In the genomic region with DNA sequence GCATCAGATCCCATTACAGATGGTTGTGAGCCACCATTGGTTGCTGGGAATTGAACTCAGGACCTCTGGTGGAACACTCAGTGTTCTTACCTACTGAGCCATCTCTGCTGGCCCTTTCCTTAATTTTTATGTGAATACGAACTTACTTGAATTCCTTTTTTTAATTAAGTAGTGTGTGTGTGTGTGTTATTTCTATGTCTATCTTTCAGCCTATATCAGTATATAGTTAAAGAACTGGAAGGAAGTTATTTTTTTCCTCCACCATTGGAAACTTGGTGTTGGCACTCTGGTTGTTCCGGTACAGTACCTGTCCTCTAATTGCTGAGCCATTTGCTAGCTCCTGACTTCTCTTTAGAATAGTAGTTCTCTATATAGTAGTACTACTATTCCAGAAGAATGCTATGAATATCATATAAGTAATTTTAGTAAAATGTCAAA, we compare ENCODE assay signal across 8 mouse cellular contexts. TPM values are rescaled to one million over a fixed set of nuclear protein-coding genes. Genes with fewer than 3 reads are reported as not detected.
DNase-seq lines count a peak whose midpoint lies in the region; ATAC-seq and TF ChIP-seq lines count a peak whose summit lies in the region.

No protein-coding gene starts in this region.

- peaks cover 8% of the 10 kb centered on the region for H3K4me1 ChIP-seq in lung, embryonic 15.5 days
- H3K4me1 ChIP-seq in embryonic facial prominence, embryonic 10.5 days = 0 out of 2 replicates have a peak, but pooled peaks cover 12% of the 10 kb centered on the region
- H3K4me1 ChIP-seq in hindbrain, postnatal 0 days (ENCODE audit: insufficient read depth, low read length) = no peaks in the 10 kb centered on the region
- H3K4me1 ChIP-seq in midbrain, embryonic 15.5 days = peaks cover 8% of the 10 kb centered on the region

- H3K9me3 ChIP-seq in lung, embryonic 15.5 days = no peaks in the 10 kb centered on the region
- H3K9me3 ChIP-seq in embryonic facial prominence, embryonic 10.5 days = 0 out of 2 replicates have a peak, but pooled peaks cover 3% of the 10 kb centered on the region
- no peaks in the 10 kb centered on the region for H3K9me3 ChIP-seq in hindbrain, postnatal 0 days (ENCODE audit: low read length)
- H3K9me3 ChIP-seq in midbrain, embryonic 15.5 days = no peaks in the 10 kb centered on the region

- 0 out of 2 replicates have a peak overlapping the region, but pooled peaks have one; percentile 32 for H3K9ac ChIP-seq in lung, embryonic 15.5 days
- peak overlapping the region; percentile 56; the same call in 1 of the 2 replicates for H3K9ac ChIP-seq in hindbrain, postnatal 0 days (replicated peaks; ENCODE audit: low read length)
- no peak overlapping the region for H3K9ac ChIP-seq in midbrain, embryonic 15.5 days

- H3K27ac ChIP-seq in lung, embryonic 15.5 days = peak overlapping the region; percentile 51
- 0 out of 2 replicates have a peak overlapping the region, but pooled peaks have one; percentile 86 for H3K27ac ChIP-seq in embryonic facial prominence, embryonic 10.5 days (replicated peaks)
- H3K27ac ChIP-seq in hindbrain, postnatal 0 days = no peak overlapping the region
- 0 out of 2 replicates have a peak overlapping the region, but pooled peaks have one; percentile 84 for H3K27ac ChIP-seq in midbrain, embryonic 15.5 days

- H3K4me3 ChIP-seq in lung, embryonic 15.5 days = peak overlapping the region; percentile 55
- peak overlapping the region; percentile 61 for H3K4me3 ChIP-seq in embryonic facial prominence, embryonic 10.5 days
- H3K4me3 ChIP-seq in hindbrain, postnatal 0 days (ENCODE audit: low read length) = peak overlapping the region; percentile 48
- peak overlapping the region; percentile 49 for H3K4me3 ChIP-seq in midbrain, embryonic 15.5 days

- 4% methylated on average over 2 of the region's 2 CpGs for WGBS in lung, embryonic 15.5 days
- 21% methylated on average over 2 of the region's 2 CpGs for WGBS in embryonic facial prominence, embryonic 10.5 days
- 7% methylated on average over 2 of the region's 2 CpGs for WGBS in hindbrain, postnatal 0 days
- WGBS in midbrain, embryonic 15.5 days = 8% methylated on average over 2 of the region's 2 CpGs

- no peaks in the 10 kb centered on the region for H3K27me3 ChIP-seq in lung, embryonic 15.5 days
- no peaks in the 10 kb centered on the region for H3K27me3 ChIP-seq in embryonic facial prominence, embryonic 10.5 days (replicated peaks; ENCODE audit: low read depth, poor library complexity, severe bottlenecking)
- no peaks in the 10 kb centered on the region for H3K27me3 ChIP-seq in hindbrain, postnatal 0 days (ENCODE audit: insufficient read depth, low read length)
- no peaks in the 10 kb centered on the region for H3K27me3 ChIP-seq in midbrain, embryonic 15.5 days (replicated peaks)

- no peak for DNase-seq in lung, postnatal 36 days
- no peak for DNase-seq in embryonic facial prominence, embryonic 10.5 days (ENCODE audit: low spot score)
- peak; percentile 8 for DNase-seq in hindbrain, postnatal 0 days (ENCODE audit: low spot score)
- DNase-seq in thymus, postnatal 0 days (ENCODE audit: low spot score) = no peak
- no peak for DNase-seq in urinary bladder, postnatal 10 days (ENCODE audit: low spot score)

- H3K36me3 ChIP-seq in lung, embryonic 15.5 days = no peaks in the 10 kb centered on the region
- H3K36me3 ChIP-seq in embryonic facial prominence, embryonic 10.5 days (replicated peaks) = no peaks in the 10 kb centered on the region
- H3K36me3 ChIP-seq in hindbrain, postnatal 0 days (ENCODE audit: insufficient read depth, low read length) = no peaks in the 10 kb centered on the region
- H3K36me3 ChIP-seq in midbrain, embryonic 15.5 days (replicated peaks) = no peaks in the 10 kb centered on the region

- peak; percentile 43; the same call in 1 of the 2 replicates for ATAC-seq in lung, embryonic 15.5 days (ENCODE audit: borderline replicate concordance, extremely low read depth, low FRiP score, low TSS enrichment)
- no peak for ATAC-seq in hindbrain, postnatal 0 days
- ATAC-seq in midbrain, embryonic 15.5 days (replicated peaks) = no peak
- no peak for ATAC-seq in cerebellum, adult (ENCODE audit: insufficient number of reproducible peaks, low FRiP score, low TSS enrichment)

- no peak for TF ChIP-seq CTCF in hindbrain, postnatal 0 days (IDR thresholded peaks at IDR 0.05; ENCODE audit: low read depth)

- H3K4me2 ChIP-seq in lung, embryonic 15.5 days = peak overlapping the region; percentile 52
- H3K4me2 ChIP-seq in hindbrain, postnatal 0 days (ENCODE audit: low read depth, low read length) = peak overlapping the region; percentile 56
- peak overlapping the region; percentile 52 for H3K4me2 ChIP-seq in midbrain, embryonic 15.5 days

RNA-seq across cellular contexts. Expression of a gene that starts 32.6 kb away (rescaled TPM):
- polyA plus RNA-seq in lung, embryonic 15.5 days (2015; fragmentation: Nextera tagmentation; extraction: Ambion mirVana) = 355 and 366 TPM in 2 replicates
- 323 and 333 TPM in 2 replicates for polyA plus RNA-seq in embryonic facial prominence, embryonic 10.5 days (2016; fragmentation: Nextera tagmentation; extraction: Ambion mirVana)
- 75.0 and 100 TPM in 2 replicates for total RNA-seq in hindbrain, postnatal 0 days (2014; rRNA removed)
- polyA plus RNA-seq in hindbrain, postnatal 0 days (2015; fragmentation: Nextera tagmentation; extraction: Ambion mirVana) = 90.0 and 93.4 TPM in 2 replicates
- 138 and 149 TPM in 2 replicates for polyA plus RNA-seq in midbrain, embryonic 15.5 days (2015; fragmentation: Nextera tagmentation; extraction: Ambion mirVana)
- 92.3 and 121 TPM in 2 replicates for polyA plus RNA-seq in thymus, postnatal 0 days (2015; fragmentation: Nextera tagmentation; extraction: Ambion mirVana)

RNA-seq across cellular contexts. Expression of a gene that starts 50.1 kb away (rescaled TPM):
- 3.5 and 3.6 TPM in 2 replicates for polyA plus RNA-seq in lung, embryonic 15.5 days (2015; fragmentation: Nextera tagmentation; extraction: Ambion mirVana)
- 7.6 and 8.0 TPM in 2 replicates for polyA plus RNA-seq in embryonic facial prominence, embryonic 10.5 days (2016; fragmentation: Nextera tagmentation; extraction: Ambion mirVana)
- 16.6 and 17.7 TPM in 2 replicates for total RNA-seq in hindbrain, postnatal 0 days (2014; rRNA removed)
- polyA plus RNA-seq in hindbrain, postnatal 0 days (2015; fragmentation: Nextera tagmentation; extraction: Ambion mirVana) = 6.3 and 6.6 TPM in 2 replicates
- 21.1 and 22.8 TPM in 2 replicates for polyA plus RNA-seq in midbrain, embryonic 15.5 days (2015; fragmentation: Nextera tagmentation; extraction: Ambion mirVana)
- 1.6 and 2.6 TPM in 2 replicates for polyA plus RNA-seq in thymus, postnatal 0 days (2015; fragmentation: Nextera tagmentation; extraction: Ambion mirVana)

RNA-seq across cellular contexts. Expression of a gene that starts 54.9 kb away (rescaled TPM):
- polyA plus RNA-seq in lung, embryonic 15.5 days (2015; fragmentation: Nextera tagmentation; extraction: Ambion mirVana) = 8.8 and 9.3 TPM in 2 replicates
- 8.6 TPM in 2 replicates for polyA plus RNA-seq in embryonic facial prominence, embryonic 10.5 days (2016; fragmentation: Nextera tagmentation; extraction: Ambion mirVana)
- 24.2 and 25.1 TPM in 2 replicates for total RNA-seq in hindbrain, postnatal 0 days (2014; rRNA removed)
- 12.6 and 13.0 TPM in 2 replicates for polyA plus RNA-seq in hindbrain, postnatal 0 days (2015; fragmentation: Nextera tagmentation; extraction: Ambion mirVana)
- 20.9 and 22.5 TPM in 2 replicates for polyA plus RNA-seq in midbrain, embryonic 15.5 days (2015; fragmentation: Nextera tagmentation; extraction: Ambion mirVana)
- polyA plus RNA-seq in thymus, postnatal 0 days (2015; fragmentation: Nextera tagmentation; extraction: Ambion mirVana) = 8.6 and 11.1 TPM in 2 replicates
